Mouse (Mus musculus) kidney, adult 9 months (tissue): Measurements from ENCODE around the gene Snx4.
"Not testable (repeated sequence)": the region's sequence is repeated elsewhere in the genome, so short reads cannot be mapped to it uniquely, and the experiment has no call there.

Experiments used
- DNase-seq: peaks from one replicate; pipeline ENCODE4 v3.0.0; 2022

Gene Snx4

DNA sequence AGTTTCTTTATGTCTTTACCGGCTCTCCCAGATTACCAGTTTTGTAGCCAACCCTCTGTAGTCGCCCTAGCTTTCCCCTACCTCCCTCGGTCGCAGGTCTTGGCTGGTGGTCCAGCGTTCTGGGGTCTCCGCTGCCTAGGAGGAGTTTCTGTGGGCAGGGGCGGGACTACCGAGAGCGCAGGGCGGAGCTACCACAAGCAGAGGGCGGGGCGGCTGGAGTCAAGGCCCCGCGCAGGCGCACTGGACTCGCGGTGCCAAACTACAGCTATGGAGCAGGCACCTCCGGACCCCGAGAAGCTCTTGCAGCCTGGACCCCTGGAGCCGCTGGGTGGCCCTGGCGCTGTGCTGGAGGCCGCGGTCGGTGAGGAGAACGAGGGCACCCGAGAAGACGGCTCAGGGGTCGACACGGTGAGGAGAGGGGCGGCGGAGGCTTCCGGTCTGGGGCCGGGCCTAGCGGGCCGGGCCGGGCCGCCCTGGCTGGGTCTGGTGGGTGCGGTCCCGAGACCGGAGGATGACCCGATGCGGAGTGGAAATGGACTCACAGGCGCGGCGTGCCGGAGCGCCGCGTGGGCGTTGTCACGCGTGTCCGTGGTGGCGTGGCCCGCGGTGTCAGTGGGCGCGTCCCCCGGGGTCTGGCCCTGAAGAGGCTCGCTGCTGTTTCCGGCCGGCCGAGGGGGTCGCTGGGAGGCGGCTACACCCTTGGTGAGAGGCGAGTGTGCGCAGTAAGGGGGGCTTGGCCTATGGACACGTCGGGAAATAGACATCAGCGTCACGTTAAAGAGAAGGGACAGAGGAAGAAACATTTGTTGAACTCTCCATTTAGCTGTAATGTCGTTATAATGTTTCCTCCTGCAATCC, at the start of gene Snx4:
Gene Snx4, plus strand, starts transcription at position 249 of the 858 bp plus-strand sequence.
- DNase-seq = peak; percentile 96

DNA sequence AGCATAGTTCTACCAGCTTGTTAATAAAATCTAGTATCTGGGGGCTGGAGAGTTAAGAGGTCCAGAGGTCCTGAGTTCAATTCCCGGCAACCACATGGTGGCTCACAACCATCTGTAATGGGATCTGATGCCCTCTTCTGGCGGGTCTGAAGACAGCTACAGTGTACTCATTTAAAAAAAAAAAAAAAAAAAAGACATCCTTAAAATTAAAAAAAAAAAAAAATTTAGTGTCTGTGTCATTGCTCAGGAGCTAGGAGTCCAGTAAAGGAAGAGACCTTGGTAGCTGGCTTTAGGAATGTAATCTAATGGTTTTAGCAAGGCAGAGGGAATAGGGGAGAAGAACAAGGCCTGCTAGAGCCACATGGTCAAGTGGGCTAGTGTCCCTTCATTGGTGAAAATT, 40.4 kb upstream of the Snx4 start:
- no peak for DNase-seq

DNA sequence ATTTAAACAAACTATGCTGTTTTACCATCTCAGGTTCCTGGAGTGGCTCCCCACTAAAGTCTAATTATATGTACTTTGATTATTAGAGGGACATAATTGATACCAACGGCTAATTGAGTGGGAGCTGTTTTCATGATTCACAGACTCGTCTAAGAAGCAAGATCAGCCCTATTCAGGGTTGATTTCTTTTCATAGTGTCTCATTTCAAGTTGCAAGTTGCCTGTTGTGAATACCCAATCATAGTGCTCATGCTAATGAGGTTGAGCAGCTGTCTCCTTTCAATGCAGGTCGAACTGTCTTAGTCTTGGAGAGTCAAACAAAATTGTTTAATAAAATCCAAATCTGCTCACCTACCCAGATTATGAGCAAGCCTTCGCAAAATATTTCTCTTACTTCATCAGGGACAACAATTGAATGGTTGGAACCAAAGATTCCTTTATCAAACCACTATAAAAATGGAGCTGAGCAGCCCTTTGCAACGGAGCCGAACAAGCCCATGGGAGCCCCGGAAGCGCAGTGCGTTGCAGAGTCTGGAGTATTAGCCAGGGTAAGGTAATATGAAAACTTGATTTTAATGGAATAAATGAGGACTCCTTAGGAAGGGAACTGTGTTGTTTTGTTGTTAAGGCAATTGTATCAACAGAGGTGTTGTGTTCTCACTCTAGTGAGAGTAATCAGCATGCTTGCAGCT, 34.8 kb upstream of the Snx4 start:
- no peak for DNase-seq

DNA sequence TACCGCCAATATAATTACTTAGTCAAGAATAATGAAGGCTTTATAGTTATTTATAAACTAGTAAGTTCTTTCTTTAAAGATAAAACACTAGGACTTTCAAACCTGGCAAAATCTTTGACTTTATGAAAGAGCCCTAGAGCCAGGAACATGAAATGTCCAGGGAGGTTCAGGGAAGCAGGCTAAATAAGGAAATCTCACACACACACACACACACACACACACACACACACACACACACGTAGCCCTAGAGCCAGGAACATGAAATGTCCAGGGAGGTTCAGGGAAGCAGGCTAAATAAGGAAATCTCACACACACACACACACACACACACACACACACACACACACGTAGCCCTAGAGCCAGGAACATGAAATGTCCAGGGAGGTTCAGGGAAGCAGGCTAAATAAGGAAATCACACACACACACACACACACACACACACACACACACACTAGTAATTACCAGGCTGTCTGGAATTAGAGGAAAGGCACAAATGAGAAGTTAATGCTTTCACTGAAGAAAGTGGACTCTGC, 33.6 kb upstream of the Snx4 start:
- DNase-seq = not testable (repeated sequence)

DNA sequence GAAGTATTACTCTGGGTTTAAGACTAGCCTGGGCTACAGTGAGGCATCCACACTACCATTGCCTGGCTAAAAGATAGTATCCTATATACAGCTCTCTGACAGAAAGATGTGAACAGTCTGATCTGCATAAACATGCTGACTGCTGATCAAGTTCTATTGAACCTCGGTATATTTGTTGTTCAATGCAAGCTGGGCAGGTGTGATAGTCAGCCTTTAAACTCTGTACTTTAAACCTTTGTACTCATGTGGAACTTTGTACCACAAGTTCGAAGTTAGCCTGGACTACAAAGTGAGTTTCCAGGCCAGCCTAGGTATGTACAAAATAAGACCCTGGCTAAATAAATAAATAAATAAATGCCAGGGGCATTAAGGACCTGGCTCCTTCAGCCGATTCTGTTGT, 28.8 kb upstream of the Snx4 start:
- DNase-seq = peak; percentile 48

DNA sequence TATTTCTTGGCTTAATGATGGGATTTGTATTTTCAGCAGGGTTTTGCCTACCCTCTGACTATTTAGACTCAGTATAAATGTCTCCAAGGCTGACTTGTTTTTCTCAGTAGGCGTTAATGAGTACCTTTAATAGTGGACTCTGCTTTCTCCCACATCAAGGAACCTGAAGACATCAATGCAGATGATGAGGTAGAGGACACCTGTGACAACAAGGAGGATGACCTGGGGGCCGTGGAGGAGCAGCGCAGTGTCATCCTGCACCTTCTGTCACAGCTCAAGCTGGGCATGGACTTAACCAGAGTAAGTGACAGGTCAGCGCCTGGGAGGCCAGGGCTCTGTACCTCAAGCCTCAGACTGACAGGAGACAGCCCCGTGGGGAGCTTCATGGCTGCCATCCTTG, 26.9 kb upstream of the Snx4 start:
- DNase-seq = peak; percentile 60

DNA sequence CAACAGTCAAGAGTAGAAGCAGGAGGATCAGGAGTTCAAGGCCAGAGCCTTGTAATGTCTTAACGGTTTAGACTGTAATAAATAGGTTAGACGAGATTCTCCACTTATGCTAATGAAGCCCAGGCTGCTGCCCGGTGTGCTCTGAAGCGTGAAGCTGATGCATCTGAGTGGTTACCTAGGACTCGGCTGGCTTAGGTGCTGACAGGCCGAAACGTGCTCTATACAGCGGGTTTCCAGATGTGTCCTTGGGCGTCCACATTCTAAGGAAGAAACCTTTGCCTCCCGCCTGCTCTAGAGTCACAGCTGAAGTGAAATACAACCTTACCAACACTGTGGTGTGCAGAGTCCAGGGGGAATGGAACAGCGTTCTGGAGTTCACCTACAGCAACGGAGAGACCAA, 17.1 kb upstream of the Snx4 start:
- peak; percentile 38 for DNase-seq

DNA sequence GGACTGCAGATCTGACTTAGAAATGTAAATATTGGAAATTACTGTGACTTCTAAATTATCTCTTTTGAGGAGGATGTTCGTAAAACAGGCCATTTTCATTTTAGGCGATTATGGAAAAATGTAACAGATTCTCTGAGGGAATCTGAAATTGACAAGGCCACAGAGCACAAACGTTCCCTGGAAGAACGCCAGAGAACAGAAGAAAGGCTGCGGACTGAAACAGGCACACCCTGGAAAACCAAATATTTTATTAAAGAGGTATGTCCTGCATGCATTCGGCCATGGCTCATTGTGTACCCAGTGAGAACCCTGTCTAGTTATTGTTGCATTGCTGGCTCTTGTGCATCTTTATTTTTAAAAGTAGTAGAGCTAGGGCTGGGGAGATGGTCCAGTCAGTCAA, 15.1 kb upstream of the Snx4 start:
- DNase-seq = no peak

DNA sequence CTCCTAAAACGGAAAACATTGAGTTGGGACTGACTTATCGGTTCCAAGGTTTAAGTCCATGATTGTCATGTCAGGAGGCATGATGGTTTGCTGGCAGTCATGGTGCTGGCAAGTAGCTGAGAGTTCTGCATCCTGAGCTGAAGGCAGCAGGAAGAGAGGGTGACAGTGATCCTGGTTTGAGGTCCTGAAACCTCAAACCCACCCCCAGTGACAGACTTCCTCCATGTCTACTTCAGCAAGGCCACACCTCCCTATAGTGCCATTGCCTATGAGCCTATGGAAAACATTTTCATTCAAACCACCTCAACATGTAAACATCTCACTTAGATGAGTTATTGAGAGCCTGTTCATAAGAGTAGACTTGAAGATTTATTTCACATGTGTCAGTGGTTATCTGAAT, 11.9 kb upstream of the Snx4 start:
- no peak for DNase-seq

DNA sequence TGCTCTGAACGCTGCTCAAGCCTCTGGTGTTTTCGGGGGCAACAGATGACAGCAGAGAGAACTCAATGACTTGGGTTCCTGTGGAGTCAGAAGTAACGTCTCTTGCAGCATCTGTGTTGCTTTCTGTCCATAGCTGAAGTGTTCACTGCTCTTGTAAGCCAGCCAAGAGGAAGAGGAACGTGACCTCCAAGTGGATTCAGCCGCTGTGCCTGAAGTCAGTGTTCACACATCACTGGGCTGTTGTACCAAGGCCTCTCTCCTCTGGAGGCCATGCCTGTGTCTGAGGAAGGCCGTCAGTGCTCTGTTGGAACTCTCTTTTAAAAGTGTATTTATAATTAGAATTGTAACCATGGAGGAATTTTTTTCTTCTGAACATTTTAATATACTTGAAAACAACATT, 9.2 kb upstream of the Snx4 start:
- DNase-seq = peak; percentile 54

DNA sequence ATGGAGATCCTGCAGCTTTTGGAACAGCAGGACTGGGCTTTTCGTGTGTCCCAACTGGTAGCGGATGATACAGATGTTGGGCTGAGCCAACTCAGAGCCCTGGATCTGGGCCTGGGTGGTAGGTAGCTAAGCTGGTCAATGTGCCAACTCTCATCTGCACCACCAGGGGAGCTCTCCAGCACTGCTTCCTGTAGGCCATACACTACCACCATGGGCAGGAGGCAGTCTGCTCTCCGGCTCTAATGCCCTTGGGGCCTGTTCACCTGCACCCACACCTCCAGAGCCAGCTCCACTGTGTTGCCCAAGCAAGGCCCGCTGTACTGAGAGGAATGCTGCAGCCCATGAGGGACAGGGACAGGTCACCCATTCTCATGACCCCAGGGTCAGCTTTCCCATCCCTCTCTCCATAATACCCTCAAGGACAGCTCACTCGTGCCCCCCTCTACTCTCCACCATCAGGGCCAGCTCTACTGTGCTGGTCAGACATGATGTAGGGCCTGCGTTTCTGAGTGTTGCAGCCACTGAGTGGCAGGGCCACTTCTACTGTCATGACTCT, 7.0 kb upstream of the Snx4 start:
- no peak for DNase-seq

DNA sequence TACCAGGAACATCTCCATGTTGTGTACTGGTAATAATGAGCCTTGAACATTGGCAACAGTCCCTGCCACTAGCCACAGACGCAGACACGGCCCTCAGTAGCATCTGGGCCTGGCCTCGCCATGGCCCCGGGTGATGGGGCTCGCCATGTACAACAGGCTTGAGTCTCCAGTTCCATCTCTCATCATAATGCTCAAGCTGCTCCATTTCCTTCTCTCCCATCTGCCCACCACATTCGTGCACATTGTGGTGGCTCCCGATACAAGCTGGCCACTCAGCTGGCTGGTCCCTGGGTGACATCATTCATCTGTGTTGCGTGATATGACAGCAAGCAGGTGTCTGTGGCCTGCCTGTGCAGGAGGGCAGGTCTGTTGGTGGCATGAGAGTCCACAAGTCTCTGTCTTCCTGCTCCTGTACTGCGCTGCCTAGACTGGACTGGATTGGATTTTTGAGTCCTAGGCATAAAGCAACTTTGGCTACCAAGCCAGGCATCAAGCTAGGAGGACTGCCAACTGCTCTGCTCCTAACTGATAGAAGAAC, 6.2 kb upstream of the Snx4 start:
- no peak for DNase-seq

DNA sequence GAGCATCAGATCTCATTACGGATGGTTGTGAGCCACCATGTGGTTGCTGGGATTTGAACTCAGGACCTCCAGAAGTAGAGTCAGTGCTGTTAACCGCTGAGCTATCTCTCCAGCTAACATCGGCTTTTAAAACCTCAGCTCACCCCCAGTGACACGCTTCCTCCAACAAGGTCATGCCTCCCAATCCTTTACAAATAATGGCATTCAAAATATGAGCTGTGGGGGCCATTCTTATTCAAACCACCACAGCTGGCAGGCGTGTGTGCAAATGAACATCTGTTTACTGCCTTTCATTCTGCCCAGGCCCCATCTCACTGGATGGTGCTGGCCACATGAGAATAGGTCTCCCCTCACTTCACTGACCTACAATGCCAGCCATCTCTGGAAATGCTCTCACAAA, 4.7 kb upstream of the Snx4 start:
- DNase-seq = no peak

DNA sequence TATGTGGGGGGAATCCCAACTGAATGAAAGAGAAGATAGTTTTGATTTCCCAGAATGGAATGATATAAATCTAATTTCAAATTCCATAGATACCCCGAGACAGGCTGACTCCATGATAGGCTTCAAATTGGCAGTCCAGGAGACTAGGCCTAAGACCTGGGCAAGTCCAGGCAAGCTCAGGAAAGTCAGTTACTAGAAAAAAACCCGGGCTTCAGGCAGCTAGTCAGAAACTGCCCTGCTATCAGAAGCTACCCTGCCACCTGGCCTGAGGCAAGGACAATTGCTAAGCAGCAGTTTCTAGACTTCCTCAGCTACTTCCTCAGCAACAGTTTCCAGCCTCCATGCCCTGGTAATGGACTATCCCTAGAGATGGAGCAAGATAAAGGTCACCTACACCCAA, 4.2 kb upstream of the Snx4 start:
- DNase-seq = no peak

DNA sequence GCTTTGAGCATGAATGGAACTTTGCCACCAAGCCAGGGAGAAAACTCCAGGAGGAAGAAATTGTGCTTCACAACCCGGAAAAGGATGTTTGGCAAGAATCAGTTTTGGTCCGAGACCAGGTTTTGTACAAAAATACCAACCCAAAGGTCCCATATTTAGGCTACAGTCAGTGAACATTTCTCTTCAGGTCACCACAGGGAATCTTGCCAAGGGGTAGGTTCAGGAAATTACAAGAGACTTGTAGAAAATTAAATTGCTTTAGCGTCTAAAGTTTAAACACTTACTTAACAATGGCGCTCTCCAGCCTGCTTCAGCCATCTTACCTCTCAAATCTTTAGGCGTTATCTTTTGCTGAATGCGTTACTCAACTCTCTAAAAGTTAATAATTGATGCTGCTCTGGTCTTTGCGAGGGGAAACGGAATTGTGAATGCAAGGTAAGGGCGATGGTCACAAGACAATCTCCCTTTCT, 556 bp upstream of the Snx4 start:
- peak; percentile 59 for DNase-seq

DNA sequence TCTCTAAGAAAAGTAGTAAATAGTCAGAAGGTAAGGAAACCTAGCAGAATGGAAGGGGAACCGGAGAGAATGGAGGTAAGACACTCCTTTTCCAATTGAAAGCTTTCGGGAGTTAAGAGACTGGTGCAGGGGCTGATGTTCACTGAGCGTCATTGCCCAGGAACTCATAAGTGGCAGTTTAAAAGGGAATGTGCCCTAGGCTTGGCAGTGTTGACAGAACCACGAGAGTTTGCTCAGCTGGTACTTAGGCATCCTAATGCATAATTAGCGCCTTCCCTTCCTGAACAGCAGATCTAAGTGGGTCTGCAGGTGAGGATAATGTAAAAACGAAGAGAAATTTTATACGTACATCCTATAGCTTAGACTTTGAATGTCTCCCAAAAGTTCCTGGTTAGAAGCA, 4.4 kb downstream of the Snx4 start:
- no peak for DNase-seq

DNA sequence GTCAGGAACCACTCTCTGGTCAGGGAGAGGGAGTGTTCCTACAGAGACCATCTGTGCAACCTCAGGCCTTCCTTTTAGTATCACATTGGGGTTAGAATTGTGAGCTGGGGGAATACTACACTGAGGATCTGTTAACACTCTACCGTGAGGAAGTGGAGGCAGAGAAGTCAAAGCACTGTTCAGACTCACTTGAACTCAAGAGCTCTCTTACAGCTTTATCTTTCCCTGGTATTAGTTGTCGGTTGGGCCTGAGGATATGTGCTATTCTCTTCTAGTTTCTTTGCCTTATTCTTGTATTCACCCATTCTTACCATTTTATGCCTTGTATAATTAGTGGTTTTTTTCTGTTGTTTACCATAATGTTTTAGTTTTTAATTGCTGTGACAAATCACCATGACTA, 7.3 kb downstream of the Snx4 start:
- no peak for DNase-seq

DNA sequence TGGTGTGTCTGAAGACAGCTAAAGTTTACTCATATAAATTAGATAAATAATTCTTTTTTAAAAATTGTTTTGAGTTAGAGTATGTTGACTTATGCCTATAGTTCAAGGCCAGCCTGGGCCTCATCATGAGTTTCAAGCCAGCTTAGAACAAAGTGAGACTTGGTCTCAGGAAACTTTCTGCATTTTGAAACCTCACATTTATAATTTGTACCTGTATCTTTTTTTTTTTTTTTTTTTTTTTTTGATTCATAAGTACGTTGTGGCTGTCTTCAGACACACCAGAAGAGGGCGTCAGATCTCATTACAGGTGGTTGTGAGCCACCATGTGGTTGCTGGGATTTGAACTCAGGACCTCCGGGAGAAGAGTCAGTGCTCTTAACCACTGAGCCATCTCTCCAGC, 8.6 kb downstream of the Snx4 start:
- no peak for DNase-seq

DNA sequence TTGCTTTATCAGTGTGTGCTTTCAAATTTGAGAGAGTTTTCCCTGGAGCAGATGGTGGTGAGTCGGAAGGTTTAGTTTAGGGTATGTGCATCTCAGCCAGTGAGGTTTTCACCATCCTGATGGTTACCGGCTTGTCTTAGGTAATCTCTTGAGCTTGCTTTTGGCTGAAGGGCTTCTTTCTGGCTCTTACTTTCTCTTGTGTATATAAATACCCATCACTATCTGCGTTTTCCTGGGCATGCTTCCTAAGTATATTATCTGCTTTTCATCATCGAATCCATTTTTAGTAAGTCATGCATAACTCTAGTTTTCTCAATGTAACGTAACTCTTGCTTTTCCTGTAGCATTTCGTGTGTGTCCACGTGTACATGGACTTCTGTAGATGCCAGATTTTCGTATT, 9.6 kb downstream of the Snx4 start:
- DNase-seq = no peak

DNA sequence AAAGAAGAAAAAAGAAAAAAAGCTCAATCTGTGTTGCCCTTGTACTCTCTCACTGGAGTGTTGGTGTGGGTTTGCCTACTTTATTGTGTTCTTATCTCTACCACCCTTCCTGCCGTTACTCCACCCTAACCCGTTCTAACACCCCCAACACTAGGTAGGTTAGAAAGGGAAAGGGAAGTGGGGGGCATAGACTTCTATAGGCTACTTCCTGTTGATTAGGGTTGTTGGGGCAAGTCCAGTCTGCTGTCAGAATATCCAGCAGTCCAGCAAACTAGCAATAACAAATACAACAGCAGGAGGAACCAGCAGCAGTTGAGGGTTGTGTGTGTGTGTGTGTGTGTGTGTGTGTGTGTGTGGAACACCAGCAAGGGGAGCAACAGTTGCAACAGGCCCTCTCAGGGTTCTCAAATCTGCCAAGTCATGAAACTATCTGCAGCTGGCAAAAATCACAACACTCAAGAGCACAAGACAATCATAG, 10.4 kb downstream of the Snx4 start:
- DNase-seq = no peak

DNA sequence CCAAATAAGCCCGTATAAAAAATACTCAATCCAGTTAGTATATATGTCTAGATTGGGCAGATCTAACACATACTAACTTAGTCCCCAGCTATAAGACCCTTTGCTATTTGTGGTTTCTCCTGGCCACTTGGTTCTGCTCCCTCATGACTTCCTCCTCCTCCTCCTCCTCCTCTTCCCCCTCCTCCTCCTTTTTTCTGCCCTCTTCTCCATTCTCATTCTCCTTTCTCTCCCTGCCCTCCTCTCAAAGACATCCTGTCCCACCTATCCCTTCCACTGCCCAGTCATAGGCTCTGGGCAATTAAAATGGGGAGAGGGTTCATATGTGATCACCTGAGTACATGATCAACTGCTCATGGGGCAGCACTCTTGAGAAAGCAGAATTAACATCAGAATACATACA, 10.9 kb downstream of the Snx4 start:
- DNase-seq = no peak

DNA sequence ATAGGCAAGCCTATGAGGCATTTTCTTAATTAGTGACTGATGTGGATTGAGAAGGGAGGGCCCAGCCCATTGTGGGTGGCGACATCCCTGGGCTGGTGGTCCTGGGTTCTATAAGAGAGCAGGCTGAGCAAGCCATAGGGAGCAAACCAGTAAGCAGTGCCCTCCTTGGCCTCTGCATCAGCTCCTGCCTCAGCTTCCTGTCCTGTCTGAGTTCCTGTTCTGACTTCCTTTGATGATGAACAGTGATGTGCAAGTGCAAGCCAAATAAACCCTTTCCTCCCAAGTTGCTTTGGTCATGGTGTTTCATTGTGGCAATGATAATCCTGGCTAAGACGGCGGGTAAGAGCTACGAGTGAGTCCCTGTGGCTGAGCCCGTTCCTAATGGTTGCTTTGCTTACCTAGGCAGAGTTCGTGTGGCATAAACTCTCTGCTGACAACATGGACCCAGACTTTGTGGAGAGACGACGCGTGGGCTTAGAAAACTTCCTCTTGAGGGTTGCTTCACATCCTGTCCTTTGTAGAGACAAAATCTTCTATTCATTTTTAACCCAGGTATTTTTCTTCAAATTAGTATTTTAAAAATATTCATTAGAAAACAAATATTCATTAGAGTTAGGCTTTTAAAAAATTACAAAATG, 16.5 kb downstream of the Snx4 start:
- no peak for DNase-seq

DNA sequence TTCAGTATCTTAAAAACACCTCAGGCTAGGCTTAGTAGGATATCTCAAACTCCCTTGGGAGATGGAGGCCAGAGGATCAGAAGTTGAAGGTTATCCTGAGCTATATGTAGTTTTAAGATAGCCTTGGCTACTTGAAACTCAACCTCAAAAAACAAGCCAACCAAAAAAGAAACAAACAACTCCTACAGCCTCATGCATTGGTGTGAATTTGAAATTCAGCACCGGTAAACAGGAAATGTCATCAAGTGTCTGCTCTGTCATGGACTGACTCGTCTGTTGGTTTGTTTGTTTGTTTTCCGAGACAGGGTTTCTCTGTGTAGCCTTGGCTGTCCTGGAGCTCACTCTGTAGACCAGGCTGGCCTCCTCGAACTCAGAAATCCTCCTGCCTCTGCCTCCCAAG, 20.6 kb downstream of the Snx4 start:
- DNase-seq = no peak
